Mouse (Mus musculus): Measurements from ENCODE around the gene Itprip. TPM values are rescaled to one million over a fixed set of nuclear protein-coding genes. Genes with fewer than 3 reads are reported as not detected.
A peak's percentile ranks its signal among the peaks of the same experiment; 100 is the strongest.

The Itprip gene
- polyA plus RNA-seq, 1 experiment from 2014 or later = 3.6 TPM

DNA sequence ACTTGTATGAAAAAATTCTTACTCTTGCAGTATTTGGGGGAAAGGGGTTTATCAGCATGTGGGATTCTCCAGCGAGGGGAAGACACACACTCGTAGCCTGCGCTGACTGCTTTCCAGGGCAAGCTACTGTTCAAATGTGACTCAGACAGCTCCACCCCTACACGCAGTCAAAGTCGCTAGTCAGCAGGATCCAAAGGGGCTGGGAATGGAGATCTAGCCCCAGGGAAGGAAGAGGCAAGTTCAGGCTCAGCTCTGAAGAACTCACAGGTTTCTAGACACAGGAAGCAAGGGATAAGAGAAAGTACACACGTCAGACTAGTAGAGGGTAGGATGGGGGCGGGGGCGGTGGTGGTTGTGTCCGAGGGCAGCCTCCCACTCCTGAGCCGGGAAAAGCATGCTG lies 18.5 kb downstream of the Itprip start:
- Histone ChIP-seq H3K4me2 (no peak overlapping the region), H3K27me3 (replicated peaks) (no peaks in the 10 kb centered on the region), H3K9me3 (replicated peaks) (no peaks in the 10 kb centered on the region), H3K4me3 (replicated peaks) (no peak overlapping the region), H3K36me3 (no peaks in the 10 kb centered on the region; the same call in 1 of the 2 replicates), H3K9ac (replicated peaks) (no peak overlapping the region), H3K27ac (replicated peaks) (no peak overlapping the region), H3K4me1 (peaks cover 24% of the 10 kb centered on the region; the same call in 1 of the 2 replicates)
- ATAC-seq (ENCODE audit: low FRiP score) = no peak
- 86% methylated on average over 10 of the region's 10 CpGs for whole genome bisulfite sequencing

DNA sequence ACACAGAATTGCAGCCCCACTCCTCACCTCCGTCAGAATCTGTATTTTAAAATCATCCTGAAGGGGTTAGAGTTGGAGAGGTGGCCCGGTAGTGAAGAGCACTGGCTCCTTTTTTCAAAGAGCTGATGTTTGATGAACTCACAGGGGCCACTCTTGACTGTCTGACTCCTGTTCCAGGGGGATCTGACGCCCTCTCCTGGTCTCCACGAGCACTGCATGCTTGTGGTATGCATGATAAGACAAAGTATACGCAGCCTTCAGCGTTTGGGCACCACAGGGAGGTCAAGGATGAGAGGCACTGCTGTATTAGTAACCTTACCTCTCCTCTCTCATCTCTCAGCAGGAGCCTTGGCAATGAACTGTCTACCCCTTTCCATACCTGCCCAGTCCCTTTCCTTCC lies 19.1 kb downstream of the Itprip start:
- Histone ChIP-seq H3K27me3 (replicated peaks) (no peaks in the 10 kb centered on the region), H3K4me1 (peaks cover 18% of the 10 kb centered on the region; the same call in 1 of the 2 replicates), H3K4me2 (no peak overlapping the region), H3K9me3 (replicated peaks) (no peaks in the 10 kb centered on the region), H3K4me3 (replicated peaks) (no peak overlapping the region), H3K36me3 (no peaks in the 10 kb centered on the region; the same call in 1 of the 2 replicates), H3K27ac (replicated peaks) (no peak overlapping the region), H3K9ac (replicated peaks) (no peak overlapping the region)
- 68% methylated on average over 6 of the region's 6 CpGs for WGBS
- ATAC-seq (ENCODE audit: low FRiP score) = no peak

DNA sequence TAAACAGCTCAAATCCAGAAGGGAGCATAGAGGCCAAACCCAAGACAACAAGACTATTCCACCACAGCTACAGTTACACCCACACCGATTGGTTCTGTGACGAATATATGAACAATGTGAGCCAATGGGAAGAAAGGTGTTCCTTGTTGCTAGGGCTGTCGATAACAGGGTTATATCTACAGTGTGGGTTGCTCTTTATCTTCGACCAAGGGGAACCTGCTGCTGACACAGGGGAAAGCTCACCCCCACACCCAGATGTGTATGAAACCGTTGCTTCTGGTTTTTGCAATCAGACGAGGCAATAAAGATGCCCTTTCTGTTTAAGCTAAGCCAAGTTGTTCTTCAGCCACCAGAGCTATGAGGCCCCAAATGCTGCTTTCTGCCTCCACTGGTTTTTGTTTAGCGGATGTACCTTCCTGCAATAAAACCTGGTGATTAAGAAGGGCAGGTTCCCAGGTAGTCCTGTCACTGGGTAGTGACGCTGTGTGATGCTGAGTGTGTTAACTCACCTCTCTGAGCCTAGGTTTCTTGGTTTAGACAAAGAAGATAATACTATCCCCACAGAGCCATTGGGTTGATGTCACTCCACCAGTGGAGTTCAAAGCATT lies 20.5 kb downstream of the Itprip start:
- H3K27ac ChIP-seq (replicated peaks) = no peak overlapping the region
- H3K9ac ChIP-seq (replicated peaks) = no peak overlapping the region
- H3K36me3 ChIP-seq = no peaks in the 10 kb centered on the region; the same call in 1 of the 2 replicates
- 91% methylated on average over 8 of the region's 8 CpGs for WGBS
- no peak for ATAC-seq (ENCODE audit: low FRiP score)
- H3K4me3 ChIP-seq (replicated peaks) = no peak overlapping the region
- H3K9me3 ChIP-seq (replicated peaks) = no peaks in the 10 kb centered on the region
- no peaks in the 10 kb centered on the region for H3K27me3 ChIP-seq (replicated peaks)
- H3K4me2 ChIP-seq = no peak overlapping the region
- H3K4me1 ChIP-seq = peaks cover 12% of the 10 kb centered on the region; the same call in 1 of the 2 replicates

DNA sequence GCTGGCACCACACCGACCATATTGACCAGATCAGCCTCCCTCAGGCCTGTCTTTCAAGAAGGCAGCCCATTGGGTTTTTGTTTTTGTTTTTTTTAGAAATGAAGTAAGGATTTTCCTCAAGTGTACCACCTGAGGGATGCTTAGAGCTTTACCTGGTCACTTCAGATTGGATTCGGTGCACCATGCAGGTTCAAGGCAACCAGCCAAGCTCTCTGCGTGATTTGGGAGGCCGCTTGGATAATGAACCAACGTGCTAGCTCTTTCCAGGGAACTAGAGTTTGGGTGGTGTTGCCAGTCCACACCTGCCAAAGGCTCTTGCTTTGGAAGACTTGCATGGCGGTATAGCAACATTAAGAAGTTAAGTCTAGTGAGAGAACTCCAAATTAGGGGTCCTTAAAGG lies 26.0 kb downstream of the Itprip start:
- ATAC-seq (ENCODE audit: low FRiP score) = no peak
- no peak overlapping the region for H3K4me2 ChIP-seq
- peaks cover 4% of the 10 kb centered on the region; the same call in 1 of the 2 replicates for H3K4me1 ChIP-seq
- no peaks in the 10 kb centered on the region for H3K27me3 ChIP-seq (replicated peaks)
- H3K9me3 ChIP-seq (replicated peaks) = no peaks in the 10 kb centered on the region
- H3K36me3 ChIP-seq = no peaks in the 10 kb centered on the region; the same call in 1 of the 2 replicates
- no peak overlapping the region for H3K27ac ChIP-seq (replicated peaks)
- 90% methylated on average over 6 of the region's 6 CpGs for WGBS
- H3K4me3 ChIP-seq (replicated peaks) = no peak overlapping the region
- no peak overlapping the region for H3K9ac ChIP-seq (replicated peaks)

DNA sequence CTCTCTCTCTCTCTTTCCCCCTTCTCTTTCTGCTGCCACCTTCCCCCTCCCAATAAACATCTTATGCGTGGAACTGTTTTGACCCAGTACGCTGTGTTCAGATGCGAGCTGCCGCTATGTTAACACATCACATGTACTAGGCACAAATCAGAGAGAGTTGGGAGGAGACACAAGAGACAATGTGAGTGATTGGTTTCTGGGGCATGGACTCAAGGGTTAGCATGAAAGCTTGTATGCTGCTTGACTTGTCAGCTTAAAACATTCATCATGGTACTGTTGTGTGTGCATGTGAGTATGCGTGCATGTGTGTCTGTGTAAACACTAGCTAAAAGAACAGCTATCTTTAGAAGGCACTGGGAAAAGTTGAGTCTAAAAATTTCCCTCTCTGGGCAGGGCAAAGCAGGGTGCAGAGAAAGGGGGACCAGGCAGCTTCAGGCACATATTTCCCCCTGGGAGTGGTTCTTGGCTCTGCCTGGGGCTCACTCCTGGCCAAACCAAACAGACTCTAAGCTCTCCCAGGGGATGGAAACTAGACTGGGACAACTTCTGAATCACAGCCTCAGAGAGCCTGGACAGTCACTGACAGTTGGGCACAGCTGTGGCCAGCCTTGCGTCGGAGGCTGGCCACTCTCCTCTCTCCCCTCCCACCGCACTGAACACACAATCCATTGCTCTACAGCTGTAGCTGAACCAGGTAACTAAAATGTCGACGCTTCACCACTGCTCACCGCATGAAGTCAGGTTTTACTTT lies 27.4 kb downstream of the Itprip start:
- WGBS = 80% methylated on average over 11 of the region's 11 CpGs
- Histone ChIP-seq H3K9me3 (replicated peaks) (no peaks in the 10 kb centered on the region), H3K36me3 (no peaks in the 10 kb centered on the region), H3K4me1 (peaks cover 4% of the 10 kb centered on the region; the same call in 1 of the 2 replicates), H3K27ac (replicated peaks) (no peak overlapping the region), H3K9ac (replicated peaks) (no peak overlapping the region), H3K4me2 (no peak overlapping the region), H3K4me3 (replicated peaks) (no peak overlapping the region), H3K27me3 (replicated peaks) (no peaks in the 10 kb centered on the region)
- ATAC-seq (ENCODE audit: low FRiP score) = no peak

DNA sequence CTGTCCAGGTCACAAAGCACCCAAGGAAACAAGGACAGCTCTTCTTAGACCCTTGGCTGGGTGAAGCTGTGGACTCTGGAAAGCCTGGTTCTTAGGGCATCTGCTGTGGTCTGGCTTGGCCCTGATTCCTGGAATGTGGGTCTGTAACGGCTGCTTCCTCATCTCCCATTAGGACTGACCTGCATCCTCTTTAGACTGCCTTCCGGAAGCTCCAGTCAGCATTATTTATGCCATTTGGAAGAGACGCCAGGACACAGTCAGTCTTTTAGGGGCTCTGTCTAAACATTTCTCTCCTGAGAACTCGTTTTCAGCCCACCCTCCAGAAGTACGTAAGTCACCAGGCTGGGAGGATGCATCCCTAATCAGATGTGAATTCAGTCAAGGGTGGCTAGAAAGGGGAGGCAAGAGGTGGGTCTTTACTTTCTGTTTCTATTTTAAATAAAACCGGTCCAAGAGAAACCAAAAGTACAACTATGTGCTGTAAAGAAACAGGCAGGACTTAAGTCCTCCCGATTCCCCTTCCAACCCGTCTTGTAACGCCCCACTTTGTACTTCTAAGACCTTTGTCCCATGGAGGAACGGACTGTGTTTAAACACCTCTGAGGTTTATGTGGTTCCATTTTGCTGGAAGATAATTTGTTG lies 28.5 kb downstream of the Itprip start:
- Histone ChIP-seq H3K4me3 (replicated peaks) (no peak overlapping the region), H3K4me1 (peaks cover 4% of the 10 kb centered on the region; the same call in 1 of the 2 replicates), H3K27ac (replicated peaks) (peak overlapping the region; percentile 10; the same call in 1 of the 2 replicates), H3K4me2 (no peak overlapping the region), H3K9ac (replicated peaks) (no peak overlapping the region), H3K27me3 (replicated peaks) (no peaks in the 10 kb centered on the region), H3K36me3 (no peaks in the 10 kb centered on the region), H3K9me3 (replicated peaks) (no peaks in the 10 kb centered on the region)
- ATAC-seq (ENCODE audit: low FRiP score) = no peak
- WGBS = 59% methylated on average over 10 of the region's 10 CpGs

DNA sequence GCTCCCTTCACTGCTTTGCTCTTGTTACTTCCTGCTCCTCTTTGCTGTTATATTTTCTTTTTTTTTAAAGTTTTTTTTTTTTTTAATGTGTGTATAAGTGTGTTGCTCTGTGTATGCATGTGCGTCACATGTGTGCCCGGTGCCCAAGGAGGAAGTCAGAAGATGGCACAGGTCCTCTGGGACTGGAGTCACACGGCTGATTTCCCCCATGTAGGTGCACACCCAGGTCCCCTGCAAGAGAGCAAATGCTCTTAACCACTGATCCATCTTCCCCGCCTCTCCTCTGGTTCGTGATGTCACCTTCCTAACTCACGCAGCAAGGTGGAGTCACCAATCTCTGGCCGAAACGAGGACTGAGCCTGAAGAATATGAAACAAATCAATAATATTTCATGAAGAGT lies 31.1 kb downstream of the Itprip start:
- Histone ChIP-seq H3K4me1 (peaks cover 4% of the 10 kb centered on the region; the same call in 1 of the 2 replicates), H3K4me3 (replicated peaks) (no peak overlapping the region), H3K27ac (replicated peaks) (no peak overlapping the region), H3K36me3 (no peaks in the 10 kb centered on the region), H3K9ac (replicated peaks) (no peak overlapping the region), H3K27me3 (replicated peaks) (no peaks in the 10 kb centered on the region), H3K4me2 (no peak overlapping the region), H3K9me3 (replicated peaks) (no peaks in the 10 kb centered on the region)
- WGBS = 94% methylated on average over 8 of the region's 8 CpGs
- no peak for ATAC-seq (ENCODE audit: low FRiP score)

DNA sequence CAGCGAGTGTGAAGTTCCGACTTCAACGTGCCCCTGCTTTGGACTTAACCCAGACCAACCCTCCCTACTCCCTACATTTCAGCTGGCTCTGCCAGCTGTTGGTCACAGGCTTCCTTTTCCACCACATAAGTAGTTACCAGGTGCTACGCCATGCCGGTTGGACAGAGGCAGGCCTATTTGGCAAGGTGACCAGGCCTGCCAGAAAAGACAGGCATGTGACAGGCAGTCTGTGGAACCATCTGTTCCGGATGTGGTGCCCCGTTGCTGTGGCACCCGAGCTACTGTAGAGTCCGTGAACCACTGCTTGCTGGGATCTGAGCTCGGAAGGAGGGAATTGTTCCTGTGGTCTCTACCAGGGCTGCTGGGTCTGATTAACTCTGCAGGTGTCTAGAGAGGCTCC lies 31.7 kb downstream of the Itprip start:
- H3K4me3 ChIP-seq (replicated peaks) = no peak overlapping the region
- H3K4me1 ChIP-seq = peaks cover 4% of the 10 kb centered on the region; the same call in 1 of the 2 replicates
- WGBS = 88% methylated on average over 10 of the region's 10 CpGs
- H3K9ac ChIP-seq (replicated peaks) = no peak overlapping the region
- H3K9me3 ChIP-seq (replicated peaks) = no peaks in the 10 kb centered on the region
- H3K27me3 ChIP-seq (replicated peaks) = no peaks in the 10 kb centered on the region
- ATAC-seq (ENCODE audit: low FRiP score) = no peak
- H3K27ac ChIP-seq (replicated peaks) = no peak overlapping the region
- H3K4me2 ChIP-seq = no peak overlapping the region
- H3K36me3 ChIP-seq = no peaks in the 10 kb centered on the region

DNA sequence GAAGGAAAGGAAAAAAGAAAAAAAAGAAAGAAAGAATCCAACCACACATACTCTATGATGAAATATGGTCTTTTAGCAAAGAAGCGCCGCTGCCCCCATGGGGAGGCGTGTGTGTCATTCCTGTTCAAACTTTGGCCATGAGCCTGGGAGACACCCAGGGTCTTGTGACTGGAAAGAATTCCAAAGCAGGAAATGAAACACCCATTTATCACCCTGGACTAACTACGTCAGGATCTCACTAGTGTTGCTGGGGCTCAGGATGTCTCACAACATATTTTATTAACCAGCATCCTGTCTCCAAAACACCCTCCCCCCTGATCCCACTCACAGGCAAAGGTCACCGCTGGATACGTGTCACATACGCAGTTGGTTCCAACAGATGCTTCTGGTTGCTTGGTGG lies 32.5 kb downstream of the Itprip start:
- H3K36me3 ChIP-seq = no peaks in the 10 kb centered on the region
- no peak for ATAC-seq (ENCODE audit: low FRiP score)
- 76% methylated on average over 7 of the region's 7 CpGs for WGBS
- H3K4me2 ChIP-seq = no peak overlapping the region
- H3K4me3 ChIP-seq (replicated peaks) = no peak overlapping the region
- H3K27me3 ChIP-seq (replicated peaks) = no peaks in the 10 kb centered on the region
- H3K9me3 ChIP-seq (replicated peaks) = no peaks in the 10 kb centered on the region
- peaks cover 4% of the 10 kb centered on the region; the same call in 1 of the 2 replicates for H3K4me1 ChIP-seq
- H3K9ac ChIP-seq (replicated peaks) = no peak overlapping the region
- H3K27ac ChIP-seq (replicated peaks) = no peak overlapping the region

DNA sequence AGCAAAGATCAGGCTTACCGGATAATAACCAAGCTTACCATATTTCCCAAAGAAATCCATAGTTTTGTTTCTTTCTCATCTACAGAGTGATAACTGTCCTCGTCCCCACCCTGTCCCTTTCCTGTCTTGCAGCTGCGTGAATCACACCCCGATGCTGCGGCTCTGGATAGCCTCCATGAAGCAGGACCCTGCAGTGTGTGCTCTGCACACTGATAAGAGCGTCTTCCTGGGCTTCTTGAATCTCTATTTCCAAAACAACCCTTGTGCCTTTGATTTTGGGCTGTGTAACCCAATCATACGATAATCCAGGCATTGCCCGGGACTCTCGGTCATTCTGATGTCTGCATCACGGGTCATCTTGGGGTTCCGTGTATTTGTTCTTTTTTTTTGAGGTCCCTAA lies 33.2 kb downstream of the Itprip start:
- 91% methylated on average over 11 of the region's 11 CpGs for WGBS
- no peak for ATAC-seq (ENCODE audit: low FRiP score)
- Histone ChIP-seq H3K36me3 (no peaks in the 10 kb centered on the region), H3K27me3 (replicated peaks) (no peaks in the 10 kb centered on the region), H3K4me3 (replicated peaks) (no peak overlapping the region), H3K27ac (replicated peaks) (no peak overlapping the region), H3K9me3 (replicated peaks) (no peaks in the 10 kb centered on the region), H3K4me2 (no peak overlapping the region), H3K4me1 (peaks cover 4% of the 10 kb centered on the region), H3K9ac (replicated peaks) (no peak overlapping the region)

DNA sequence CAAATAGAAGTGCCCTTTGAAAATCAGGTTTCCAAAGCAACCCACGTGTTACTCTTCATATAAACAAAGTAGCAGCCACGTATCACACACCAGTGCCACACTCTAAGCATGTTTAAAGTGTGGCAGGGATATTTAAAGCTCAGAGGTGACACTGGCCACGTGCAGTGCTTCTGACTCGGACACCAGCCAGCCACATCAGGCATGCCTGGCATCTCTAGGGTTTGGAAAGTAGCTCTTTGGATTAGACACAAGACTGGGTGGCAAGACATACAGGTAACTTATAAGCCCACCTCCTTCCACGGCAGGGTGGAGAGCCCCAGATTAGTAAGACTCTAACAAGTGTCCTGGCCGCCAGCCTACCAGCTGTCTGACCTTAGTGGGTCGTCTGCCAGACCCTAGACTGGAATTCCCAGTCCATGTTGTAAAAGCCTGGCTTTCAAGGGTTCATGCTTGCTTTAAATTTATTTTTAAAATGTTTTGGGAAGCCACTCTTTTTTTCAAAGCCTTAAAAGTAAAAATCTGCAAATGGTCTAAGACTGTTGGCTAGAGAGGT lies 33.8 kb downstream of the Itprip start:
- Histone ChIP-seq H3K27me3 (replicated peaks) (no peaks in the 10 kb centered on the region), H3K4me3 (replicated peaks) (no peak overlapping the region), H3K36me3 (no peaks in the 10 kb centered on the region), H3K9me3 (replicated peaks) (no peaks in the 10 kb centered on the region), H3K27ac (replicated peaks) (no peak overlapping the region), H3K4me2 (no peak overlapping the region), H3K9ac (replicated peaks) (no peak overlapping the region), H3K4me1 (peaks cover 7% of the 10 kb centered on the region)
- WGBS = 77% methylated on average over 7 of the region's 7 CpGs
- ATAC-seq (ENCODE audit: low FRiP score) = no peak
